Mouse (Mus musculus) erythroblast, adult 5-6 weeks (primary cell): ENCODE data around the gene Nmral1. TPM values are rescaled to one million over a fixed set of nuclear protein-coding genes. Genes with fewer than 3 reads are reported as not detected.
"Not testable (repeated sequence)": the region's sequence is repeated elsewhere in the genome, so short reads cannot be mapped to it uniquely, and the experiment has no call there.

Source experiments
- ATAC-seq: replicated peaks from 2 replicates; pipeline ENCODE4 v1.8.0; 2016; ENCODE audit warnings: moderate number of reproducible peaks, mild to moderate bottlenecking, moderate TSS enrichment, inconsistent platforms; ENCODE audit not compliant: poor library complexity, low FRiP score, severe bottlenecking
- total RNA-seq, 2 experiments: library from RNA; stranded (forward) in 1 of 2; stranded (reverse) in 1 of 2; fragments of 150-400 nt in 1 of 2; fragments of 200-764, 138-1000 nt in 1 of 2; gene quantifications; 2 replicates each; pipeline versions ENCODE4 v1.2.3 to v1.2.4; 2015 to 2017; ENCODE audit warnings: low replicate concordance in 2 of 2

Gene Nmral1
- 4.6 and 14.4 TPM in 2 replicates for total RNA-seq (2015; ENCODE audit: low replicate concordance)
- 10.6 and 16.4 TPM in 2 replicates for total RNA-seq (2017; ENCODE audit: low replicate concordance)

DNA sequence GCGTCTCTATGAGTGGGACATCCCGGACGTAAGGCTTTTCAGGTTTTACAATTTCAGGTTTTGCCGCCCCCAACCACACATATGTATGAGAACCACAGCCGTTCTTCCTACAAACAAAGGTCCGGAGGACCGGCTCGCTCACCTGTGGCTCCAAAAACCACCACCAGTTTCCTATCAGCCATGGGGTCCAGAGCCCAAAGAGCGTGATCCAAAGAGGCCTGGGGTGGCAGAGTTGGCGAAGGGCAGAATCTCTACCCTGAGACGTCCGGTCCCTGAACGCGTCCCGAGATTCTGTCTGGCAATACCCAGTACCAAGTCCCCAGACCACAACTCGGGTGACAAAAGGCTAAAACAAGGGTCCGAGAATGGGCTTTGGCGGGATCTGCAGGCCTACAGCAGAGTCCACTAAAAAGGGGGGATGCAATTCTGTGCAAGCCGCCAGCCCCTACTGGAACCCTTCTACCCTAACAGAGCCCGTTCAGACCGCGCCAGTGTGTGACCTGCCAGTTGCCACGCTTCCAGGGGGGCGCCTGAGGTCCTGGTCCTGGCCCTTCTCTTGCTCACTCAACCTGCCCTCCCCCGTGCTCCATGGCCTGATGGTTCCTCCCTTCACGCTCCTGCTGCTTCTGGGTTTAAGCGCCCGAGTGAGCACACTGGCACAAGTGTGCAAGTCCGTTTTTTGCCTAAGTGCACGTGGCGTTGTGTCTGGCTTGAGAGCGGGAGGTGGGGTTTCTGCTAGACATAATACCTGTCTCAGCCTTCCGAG, at the start of gene Nmral1:
Nmral1 (minus strand) TSS at position 604 of the 766 bp plus-strand sequence.
- ATAC-seq = peak; percentile 94

DNA sequence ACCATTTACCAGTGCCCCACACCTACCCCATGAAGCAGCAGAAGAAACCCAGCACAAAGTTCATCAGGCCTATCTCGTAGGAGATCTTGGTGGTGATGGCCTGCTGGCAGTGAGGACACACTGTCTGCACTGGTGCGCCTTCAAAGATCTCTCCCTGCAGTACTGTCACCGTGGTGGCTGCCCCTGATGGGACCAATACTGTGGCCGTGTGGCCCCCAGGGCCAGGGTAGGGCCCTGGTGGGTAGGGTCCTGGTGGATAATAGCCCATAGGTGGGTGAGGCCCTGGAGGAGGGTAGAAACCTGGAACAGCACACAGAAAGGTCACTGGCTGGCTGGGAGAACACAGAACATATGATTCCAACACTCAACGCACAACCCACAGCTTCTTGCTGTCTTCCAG, 49.6 kb upstream of the Nmral1 start:
- ATAC-seq = no peak

DNA sequence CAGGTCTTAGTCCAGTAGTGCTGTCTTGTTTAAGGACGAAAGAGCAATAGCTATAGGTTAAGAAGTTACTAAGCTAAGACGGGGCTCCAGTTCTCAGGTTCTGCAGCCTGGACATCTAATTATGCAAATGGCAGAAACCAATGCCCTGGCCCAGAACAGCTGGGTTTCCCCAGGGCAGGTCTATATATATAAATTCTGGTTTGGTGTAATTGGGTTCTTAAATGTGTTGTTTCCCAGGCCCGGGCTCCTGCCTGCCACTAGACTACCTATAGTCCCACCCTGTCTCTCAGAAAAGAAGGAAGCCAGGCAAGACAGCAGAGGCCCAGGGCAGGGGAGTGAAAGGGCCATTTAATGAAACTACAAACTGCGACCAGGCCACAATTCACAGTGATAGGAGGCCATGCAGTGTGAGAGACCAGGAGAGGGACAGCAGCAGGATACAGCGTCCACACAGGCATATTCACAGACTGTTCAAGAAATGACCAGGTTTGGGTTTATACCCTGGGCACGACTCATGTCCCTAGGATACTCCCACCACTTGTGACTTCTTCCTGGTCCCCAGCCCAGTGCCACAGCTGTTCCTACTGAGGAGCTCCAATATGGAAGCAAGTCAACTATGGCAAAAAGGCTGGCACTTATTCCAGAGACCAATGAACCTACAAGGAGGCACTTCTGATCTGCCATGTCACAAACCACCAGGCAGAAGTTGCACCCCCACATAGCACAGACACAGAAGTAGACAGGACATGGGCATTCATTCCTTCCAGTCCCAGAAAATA, 48.0 kb upstream of the Nmral1 start:
- no peak for ATAC-seq

GRCm38 (mm10) chr16:4765852-4766251, 46.7 kb upstream of the Nmral1 start:
- ATAC-seq = no peak

- ATAC-seq = no peak
These were observed 44.1 kb upstream of the Nmral1 start for GRCm38 (mm10) chr16:4763276-4763675.

DNA sequence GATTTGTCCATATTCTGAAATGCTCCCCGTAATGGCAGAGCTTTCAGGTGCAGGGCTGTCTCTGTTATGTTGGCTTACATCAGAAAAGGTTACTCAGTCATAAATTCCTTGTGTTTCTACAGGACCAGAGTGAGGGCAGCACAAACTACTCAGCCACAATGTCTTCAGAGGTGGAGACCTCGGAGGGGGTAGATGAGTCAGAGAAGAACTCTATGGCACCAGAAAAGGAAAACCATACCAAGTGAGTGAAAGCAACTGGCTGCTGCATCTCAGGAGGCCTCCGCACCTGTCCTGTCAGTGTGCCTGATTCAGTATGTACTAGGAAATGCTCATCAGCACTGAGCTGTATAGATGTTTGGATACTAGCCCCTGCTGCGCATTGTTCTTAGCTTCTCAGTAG, 43.3 kb upstream of the Nmral1 start:
- no peak for ATAC-seq

DNA sequence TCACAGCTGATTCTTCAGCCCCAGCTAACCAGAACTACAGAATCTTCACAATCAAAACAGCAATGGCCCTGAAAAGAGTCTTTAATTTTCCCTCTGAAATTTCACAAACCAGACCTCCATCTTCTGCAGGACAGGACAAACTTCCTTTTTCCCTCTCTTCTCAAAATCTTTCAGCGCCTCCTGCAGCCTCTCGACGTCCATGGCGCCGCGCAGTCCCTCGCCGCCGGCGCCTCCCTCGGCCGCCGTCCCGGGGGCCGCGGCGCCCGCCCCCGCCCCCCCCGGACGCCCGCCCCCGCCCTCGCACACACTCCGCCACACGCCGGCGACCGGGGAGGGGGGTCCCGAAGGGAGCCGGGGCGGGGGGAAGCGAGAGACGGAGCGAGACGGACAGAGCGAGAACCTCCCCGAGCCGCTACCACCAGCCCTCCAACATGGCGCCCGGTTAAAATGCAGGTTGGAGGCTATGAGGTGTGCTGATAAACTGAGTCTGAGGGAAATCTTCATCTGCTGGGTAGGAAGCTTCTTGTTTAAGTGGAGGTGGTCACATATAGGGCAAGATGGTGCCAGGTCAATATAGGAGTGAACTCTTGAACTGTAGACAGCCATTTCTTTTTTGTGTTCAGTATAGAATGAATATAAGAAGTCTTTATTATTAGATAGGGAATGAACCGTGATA, 37.6 kb upstream of the Nmral1 start:
- not testable (repeated sequence) for ATAC-seq

GRCm38 (mm10) chr16:4754045-4754444, 34.9 kb upstream of the Nmral1 start:
- ATAC-seq = no peak

- ATAC-seq = no peak
These were observed 33.0 kb upstream of the Nmral1 start for GRCm38 (mm10) chr16:4752155-4752554.

DNA sequence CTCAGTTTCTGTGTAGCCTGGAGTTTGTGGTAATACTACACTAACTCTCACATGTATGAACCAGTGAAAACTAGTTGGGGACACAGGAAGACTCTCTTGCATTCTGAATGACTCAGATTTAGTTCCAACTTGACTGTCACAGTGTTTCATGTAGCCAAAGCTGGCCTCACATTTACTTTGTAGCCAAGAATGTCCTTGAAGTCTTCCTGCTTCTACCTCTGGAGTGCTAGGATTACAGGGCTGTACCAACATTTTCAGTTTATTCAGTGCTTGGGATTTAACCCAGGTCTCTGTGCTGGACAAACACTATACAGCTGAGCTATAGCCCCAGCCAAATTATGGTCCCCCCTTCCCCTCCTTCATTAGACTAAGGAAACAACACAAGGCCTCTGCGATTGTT, 23.0 kb upstream of the Nmral1 start:
- no peak for ATAC-seq

DNA sequence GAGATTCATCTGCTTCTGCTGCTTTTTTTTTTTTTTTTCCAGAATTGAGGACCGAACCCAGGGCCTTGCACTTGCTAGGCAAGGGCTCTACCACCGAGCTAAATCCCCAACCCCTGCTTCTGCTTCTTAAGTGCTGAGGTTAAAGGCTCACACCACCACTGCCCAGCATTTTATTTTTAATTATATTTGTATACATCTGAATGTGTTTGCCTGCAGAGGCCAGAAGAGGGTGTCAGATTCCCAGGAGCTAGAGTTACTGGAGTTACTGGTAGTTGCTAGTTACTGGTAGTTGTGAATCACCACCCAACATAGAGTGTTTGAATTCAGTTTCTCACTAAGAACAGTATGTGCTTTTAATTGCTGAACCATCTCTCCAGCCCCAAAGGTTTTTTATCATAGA, 20.8 kb upstream of the Nmral1 start:
- no peak for ATAC-seq

- ATAC-seq = no peak
These were observed 17.1 kb upstream of the Nmral1 start for GRCm38 (mm10) chr16:4736262-4736661.

GRCm38 (mm10) chr16:4730776-4731358, 11.7 kb upstream of the Nmral1 start:
- no peak for ATAC-seq

GRCm38 (mm10) chr16:4727963-4728362, 8.8 kb upstream of the Nmral1 start:
- ATAC-seq = no peak

DNA sequence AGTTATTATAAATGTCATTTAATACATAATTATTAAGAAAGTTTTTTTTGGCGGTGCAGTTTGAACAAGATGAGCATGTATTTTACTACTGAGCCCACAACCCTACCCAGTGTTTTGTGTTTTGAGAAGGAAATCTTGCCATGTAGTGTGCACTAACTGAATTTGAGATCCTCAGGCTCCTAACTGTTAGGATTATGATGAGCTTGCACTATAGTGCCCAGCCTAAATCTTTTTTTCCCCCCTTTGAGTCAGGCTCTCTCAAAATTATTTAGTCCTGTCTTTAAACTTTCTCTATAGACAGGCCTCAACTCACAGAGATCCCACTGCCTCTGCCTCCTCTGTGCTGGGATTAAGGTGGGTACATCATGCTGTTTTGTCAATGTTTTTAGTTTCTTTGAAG, 8.4 kb upstream of the Nmral1 start:
- no peak for ATAC-seq

- ATAC-seq = peak; percentile 71
These were observed 7.5 kb upstream of the Nmral1 start for GRCm38 (mm10) chr16:4726528-4727128.

GRCm38 (mm10) chr16:4725780-4726527, 6.8 kb upstream of the Nmral1 start, which contains the start of gene Hmox2:
Hmox2 (plus strand) TSS chr16:4726361.
- ATAC-seq = peak; percentile 99

- ATAC-seq = no peak
These were observed 6.1 kb upstream of the Nmral1 start for GRCm38 (mm10) chr16:4725266-4725665.

GRCm38 (mm10) chr16:4722915-4723209, 3.7 kb upstream of the Nmral1 start:
- no peak for ATAC-seq
